Mouse (Mus musculus): ENCODE measurements around the gene Cnn3. TPM values are rescaled to one million over a fixed set of nuclear protein-coding genes. Genes with fewer than 3 reads are reported as not detected.

Gene Cnn3
- total RNA-seq, 4 experiments from 2014 or later = 69.4 to 104 (median 78.6) TPM

DNA sequence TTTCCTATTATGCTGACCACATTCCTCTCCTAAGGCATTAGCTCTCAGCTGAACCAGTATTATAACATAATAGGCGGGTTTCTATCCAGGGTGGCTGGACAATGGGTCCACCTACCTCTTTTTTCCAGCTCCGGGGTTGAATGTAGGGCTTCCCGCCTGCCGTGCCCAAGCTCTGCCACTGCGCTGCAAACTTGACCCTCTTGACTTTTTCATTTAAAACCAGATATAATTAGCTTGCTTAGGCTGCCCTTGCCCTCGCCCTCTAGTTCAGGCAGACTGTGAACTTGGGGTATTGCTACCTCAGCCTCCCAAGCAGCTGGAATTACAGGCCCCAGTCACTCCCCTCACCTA is 8.1 kb upstream of the Cnn3 start:
- DNase-seq (ENCODE audit: low spot score in 2 of 2) = no peak

DNA sequence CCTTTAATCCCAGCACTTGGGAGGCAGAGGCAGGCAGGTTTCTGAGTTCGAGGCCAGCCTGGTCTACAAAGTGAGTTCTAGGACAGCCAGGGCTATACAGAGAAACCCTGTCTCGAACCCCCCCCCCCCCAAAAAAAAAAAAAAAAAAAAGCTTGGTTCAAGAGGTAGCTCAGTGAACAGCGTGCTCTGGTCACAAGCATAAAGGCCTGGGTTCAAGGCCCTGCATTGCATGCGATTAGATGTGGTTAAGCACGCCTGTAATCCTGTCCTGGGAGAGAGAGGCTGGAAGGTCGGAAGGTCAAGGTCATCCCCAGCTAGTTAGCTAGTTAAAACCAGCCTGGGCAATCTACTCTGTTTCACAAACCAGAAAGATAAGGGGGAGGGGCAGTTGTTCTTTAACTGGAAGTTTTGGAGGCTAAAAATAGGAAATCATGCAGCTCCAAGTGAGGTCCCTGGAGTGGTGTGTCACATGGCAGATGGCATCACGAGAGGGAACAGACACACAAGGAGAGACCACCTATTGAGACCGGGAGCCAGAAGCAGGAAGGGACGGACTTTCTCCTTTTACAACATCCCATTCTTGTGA is 7.4 kb upstream of the Cnn3 start:
- no peak for DNase-seq (ENCODE audit: low spot score in 2 of 2)

DNA sequence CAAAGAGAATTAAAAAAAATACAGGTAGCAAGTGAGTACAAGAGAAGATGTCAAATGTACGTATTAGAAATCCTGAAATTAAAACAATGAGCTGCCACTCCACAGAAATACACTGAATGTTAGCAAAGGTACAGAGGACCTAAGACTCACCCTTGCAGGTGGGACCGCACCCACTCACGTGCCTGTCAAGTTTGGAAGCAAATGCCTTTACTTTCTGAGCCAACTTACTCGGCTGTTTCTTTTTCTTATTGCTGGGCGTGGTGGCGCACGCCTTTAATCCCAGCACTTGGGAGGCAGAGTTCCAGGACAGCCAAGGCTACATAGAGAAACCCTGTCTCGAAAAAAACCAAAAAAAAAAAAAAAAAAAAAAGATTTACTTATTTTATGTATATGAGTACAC is 3.9 kb upstream of the Cnn3 start:
- DNase-seq (ENCODE audit: low spot score in 2 of 2) = no peak

DNA sequence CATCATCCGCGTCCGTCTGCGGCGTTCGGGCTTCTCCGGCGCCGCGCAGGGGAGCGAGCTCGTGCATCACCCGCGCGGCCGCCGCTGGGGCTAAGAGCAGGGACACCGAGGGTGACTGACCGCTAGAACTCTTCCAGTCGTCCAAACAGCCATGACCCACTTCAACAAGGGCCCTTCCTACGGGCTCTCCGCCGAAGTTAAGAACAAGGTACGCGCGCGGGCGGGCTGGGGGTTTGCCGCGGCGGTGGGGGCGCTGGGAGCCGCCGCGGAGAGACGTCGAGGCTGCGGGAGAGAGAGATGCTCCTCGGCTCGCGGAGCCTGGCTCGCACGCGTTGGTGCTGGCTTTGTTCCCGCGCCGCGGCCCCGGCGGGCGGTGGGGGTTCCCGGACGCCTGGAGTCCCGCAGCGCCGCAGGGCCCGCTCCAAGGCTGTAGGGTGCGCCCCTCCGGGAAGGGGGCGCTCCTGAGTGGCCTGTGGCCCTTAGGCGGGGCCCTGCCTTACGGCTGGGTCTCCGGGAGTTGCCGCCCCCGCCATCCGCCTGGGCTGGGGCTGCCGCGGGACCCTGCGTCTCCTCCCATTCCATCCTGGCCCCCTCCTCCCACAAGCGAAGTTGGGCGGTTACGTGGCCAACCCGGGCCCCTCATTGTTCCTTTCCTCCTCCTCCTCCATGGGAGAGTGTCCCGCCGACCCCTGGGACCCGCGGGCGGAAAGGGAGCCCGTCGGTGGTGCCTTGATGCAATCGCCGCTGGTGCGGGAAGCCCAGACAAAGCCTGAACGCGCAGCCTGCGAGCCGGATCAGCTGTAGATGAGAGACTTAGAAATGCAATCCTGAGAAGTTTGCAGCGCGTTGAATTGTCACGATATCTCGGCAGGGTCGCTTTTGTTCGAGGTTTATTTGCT is 573 bp downstream of the Cnn3 start:
- peak; percentile 45 to 48 for DNase-seq (ENCODE audit: low spot score in 2 of 2)

DNA sequence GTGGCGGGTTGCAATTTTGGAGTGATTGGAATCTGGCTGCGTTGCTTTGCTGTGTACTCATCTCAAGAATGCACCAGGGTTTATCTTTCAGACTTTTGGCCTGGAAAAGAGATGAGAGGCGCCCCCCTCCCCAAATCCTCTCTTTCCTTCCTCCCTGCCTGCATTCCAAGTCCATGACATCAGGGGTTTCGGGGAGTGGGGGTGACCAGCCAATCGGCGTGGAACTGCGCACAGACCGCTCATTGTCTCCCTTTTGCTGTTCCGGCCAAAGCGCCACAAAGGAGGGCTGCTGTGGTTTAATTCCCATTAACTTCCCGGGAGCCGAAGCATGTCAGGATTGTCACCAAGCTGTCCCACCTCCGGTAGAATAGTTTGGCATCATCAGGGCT is 1.2 kb downstream of the Cnn3 start:
- peak; percentile 44 to 50 for DNase-seq (ENCODE audit: low spot score in 2 of 2)

DNA sequence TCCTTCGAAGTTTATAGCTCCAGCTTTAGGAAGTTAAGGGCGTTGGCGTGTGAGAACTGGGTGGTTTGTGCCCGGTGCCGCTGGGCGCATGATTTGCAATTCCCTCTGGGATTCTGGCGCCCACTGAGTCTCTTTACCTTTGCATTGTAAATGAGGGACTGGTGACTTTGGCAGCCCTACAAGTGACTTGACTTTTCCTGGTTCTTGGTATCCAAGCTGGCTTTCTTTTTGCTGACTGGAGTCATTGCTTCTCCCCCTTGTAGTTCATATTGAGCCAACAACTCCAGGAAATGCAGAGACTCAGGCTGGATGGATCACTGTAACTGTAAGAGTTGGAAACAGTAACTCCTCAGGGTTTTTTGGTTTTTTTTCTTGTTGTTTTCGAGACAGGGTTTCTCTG is 1.9 kb downstream of the Cnn3 start:
- DNase-seq (ENCODE audit: low spot score in 2 of 2) = no peak

DNA sequence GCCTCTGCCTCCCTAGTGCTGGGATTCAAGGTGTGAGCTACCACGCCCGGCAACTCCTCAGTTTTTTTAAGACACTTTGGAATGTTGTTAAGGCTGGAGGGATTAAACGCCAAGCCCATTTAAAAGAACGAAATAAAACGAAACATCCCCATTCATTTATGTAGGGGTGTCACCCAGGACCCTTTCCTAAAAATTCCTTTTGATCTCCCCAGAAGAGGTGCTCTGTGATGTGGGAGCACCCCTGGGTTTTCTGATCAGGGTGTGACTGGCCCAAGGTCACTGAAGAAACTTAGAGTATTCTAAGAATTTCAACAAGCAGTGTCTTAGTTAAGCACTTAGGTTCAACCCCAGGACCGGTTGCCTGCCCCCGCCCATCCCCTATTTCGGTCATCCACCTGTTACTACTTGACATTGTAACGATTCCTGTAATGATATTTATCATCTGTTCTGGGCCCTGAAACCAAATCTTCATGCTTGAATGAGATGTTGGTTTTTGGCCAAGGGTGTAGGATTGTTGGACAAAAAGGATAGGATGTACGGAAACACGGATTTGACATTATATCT is 2.5 kb downstream of the Cnn3 start:
- DNase-seq (ENCODE audit: low spot score in 2 of 2) = no peak

DNA sequence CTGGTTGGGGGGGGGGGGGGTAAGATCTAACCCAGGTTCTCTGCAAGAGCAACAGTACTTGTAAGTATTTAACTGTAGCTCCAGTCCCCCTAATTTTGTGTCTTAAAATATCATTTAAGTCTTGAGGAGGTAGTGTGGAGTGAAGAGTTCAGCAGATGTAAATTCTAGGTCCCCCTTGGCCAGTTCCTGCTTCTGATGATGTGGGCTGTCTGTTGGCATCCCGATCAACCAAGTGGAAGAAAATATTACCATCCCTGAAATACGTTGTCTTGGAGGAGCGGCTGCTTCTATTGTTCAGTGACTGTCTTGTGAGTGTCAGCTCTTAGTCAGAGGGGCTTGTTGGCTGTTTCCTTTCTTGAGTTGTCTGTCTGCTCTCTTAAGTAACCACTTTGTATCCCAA is 3.2 kb downstream of the Cnn3 start:
- no peak for DNase-seq (ENCODE audit: low spot score in 2 of 2)

DNA sequence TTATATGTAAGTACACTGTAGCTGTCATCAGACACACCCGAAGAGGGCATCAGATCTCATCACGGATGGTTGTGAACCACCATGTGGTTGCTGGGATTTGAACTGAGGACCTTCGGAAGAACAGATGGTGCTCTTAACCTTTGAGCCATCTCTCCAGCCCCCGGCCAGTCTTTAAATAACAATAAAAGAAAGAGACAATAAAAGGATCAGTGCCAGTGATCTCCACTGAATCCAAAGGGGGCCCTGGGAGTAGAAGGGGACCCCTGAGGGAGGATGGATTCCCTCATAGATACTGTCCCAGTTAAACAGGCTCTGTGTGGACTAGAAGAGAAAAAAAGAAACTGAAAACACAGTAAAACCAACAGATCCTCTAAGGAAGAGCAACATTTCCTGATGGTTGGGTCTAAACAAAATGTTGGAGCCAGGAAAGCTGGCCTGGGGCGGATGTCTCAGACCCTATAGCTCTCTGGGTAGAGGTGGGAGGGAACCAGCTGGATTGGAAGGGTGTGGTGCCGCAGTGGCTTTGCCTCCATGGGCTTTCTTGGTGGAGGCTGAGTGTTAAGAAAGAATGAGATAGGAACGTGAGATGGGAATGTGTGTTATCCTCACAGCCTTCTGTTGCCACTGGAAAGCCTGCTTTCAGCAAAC is 4.1 kb downstream of the Cnn3 start:
- DNase-seq (ENCODE audit: low spot score in 2 of 2) = no peak

DNA sequence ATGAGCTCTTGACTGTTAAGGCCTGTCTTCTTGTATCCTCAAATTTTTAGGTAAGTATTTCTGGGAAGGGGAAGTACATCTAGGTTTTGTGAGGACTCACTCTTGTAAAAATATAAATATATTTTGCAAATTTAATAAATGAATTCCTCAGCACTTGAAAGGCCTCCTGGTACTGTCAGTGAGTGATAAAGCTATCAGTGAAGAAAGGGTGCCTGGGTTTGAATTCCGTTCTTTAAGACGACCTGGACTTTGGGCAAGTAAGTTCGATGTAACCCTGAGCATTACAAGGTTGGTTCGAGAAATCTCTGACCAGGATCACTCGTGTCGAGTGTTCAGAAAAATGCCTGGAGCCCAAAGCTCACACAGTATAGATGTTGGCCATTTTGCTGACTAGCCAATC is 7.1 kb downstream of the Cnn3 start:
- no peak for DNase-seq (ENCODE audit: low spot score in 2 of 2)

DNA sequence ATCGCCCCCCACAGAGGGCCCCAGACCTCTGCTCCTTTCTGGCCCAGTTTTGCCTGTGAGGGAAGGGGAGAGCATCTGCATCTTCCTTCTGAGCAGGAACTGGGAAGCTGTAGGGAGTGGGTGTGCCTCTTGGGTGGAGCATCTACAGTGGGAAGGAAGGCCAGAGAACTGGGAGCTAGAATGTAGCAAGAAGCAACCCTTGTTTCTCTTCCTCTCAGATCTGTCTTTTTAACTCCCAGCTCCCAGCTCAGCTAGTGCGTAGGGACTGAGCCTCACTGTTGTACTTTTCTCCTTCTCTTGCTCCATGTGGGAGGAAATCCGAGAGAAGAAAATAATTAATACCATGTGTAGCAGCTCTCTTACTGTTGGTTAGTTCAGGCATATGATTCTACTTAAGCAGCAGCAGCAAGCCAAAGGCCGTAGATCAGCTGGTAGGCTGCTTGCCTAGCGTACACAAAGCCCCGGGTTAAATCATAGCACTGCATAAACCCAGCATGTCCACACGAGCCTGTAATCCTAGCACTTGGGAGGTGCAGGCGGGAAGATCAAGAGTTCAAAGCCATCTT is 7.8 kb downstream of the Cnn3 start:
- DNase-seq (ENCODE audit: low spot score in 2 of 2) = no peak

DNA sequence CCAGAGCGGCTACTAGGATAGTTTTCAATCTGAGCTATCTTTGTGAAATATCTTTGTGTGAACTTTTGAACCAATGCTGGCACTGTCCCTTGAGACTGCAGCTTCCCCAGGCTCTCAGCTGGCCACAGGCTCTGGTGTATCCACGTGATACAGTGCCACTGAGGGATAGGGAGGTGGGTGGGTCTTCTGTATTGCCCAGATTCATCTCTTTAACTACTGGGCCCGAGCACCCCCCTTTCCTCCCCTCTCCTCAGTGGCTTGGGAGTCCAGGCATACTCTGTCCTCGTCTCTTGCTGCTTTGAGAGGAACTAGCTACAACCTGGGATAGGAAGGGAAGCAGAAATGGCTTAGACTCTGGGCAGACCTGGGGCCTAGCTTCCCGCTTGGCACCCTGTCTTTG is 9.0 kb downstream of the Cnn3 start:
- DNase-seq (ENCODE audit: low spot score in 2 of 2) = no peak

DNA sequence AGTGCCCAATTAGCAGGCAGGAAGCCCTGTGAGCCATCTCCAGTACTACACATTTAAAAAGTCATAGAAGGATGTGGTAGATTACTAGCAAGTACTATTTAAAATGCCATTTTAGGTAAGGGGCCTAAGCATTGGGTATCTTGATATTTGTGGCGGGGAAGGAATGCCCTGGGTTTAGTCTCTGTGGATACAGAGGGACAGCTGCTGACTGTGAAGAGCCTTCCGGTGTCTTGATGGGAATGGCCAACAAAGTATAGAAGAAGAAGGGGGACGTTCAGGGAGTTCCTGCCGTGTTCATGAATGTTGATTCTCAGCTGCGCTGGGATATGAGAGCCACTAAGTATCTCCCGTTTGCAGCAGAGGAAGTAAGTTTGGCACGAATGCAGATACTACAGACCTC is 10.8 kb downstream of the Cnn3 start:
- no peak for DNase-seq (ENCODE audit: low spot score in 2 of 2)

DNA sequence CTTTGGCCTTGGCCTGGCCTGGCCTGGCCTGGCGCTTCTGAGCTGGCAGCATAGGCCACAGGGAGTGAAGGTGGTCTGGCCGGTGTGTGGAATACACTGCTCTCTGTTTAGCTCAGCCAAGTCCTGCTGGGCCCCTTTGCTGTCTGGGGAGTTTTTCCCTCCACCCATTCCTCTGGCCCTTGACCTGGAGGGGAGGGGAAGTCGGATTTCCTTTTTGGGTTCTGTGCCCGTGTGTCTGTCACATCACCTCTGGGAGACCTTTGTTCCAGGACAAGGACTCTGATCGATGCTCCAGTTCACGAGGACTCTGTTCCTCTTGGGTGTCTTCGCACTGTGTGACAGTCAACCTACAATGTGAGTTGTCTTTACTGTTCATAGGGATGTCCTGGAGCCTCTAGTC is 11.7 kb downstream of the Cnn3 start:
- no peak for DNase-seq (ENCODE audit: low spot score in 2 of 2)

DNA sequence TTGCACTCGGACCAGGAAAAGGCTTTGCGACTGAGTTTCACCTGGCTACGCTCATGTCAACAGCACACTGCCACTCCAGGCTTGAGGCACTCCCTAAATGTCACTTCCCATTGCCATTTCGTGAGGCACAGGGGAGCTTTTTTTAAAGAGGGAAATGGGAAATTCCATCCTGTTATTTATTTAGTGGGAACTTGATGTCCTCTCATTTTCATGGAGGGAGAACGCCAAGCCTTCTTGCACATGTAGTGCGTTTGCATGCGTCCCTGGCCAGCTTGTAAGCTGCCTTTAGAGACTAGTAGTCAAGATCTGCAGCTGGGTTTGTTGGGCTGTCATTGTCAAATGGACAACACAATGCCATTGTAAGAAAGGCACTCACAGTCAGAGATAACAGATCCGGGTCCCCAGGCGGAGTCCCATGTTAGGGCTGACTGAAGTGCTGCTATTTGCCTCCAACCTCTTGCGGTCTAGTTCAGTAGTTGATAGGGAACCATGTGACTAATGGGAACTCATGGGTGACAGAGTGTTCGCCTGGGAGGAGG is 13.4 kb downstream of the Cnn3 start:
- no peak for DNase-seq (ENCODE audit: low spot score in 2 of 2)

DNA sequence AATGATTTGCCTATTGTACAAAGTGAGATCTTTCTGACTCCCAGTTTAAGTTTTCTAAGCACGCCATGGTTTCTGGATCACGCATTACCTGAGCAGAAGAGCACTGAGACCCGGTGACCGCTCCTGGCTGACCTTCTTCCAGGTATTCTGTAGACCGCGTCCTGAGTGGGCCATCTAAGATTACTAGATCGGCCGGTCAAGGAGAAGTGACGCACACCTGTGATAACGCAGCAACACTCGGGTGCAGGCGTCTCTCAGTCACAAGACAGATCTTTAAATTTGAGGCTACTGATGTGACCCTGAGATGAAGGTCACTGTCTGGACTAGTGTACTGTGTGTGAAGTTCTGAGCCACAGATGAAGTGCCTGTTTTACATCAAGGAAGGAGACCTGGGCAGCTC is 15.2 kb downstream of the Cnn3 start:
- DNase-seq (ENCODE audit: low spot score in 2 of 2) = no peak

DNA sequence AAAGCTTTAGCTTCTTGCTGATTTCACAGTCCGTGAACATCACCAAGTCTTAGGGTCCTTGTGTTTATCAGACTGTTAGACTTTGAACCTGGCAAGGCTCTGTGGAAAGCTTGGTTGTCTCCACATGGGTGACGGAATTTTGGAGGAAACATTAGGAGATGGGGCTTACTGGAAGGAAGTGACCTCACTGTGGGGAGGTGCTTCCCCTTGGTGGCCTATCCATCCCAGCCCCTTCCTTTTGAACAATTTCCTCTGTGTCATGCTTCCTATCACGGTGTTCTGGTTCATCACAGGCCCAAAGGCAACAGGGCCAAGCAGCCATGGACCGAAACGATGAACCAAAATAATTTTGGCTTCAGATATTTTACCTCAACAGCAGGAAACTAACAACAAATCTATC is 16.0 kb downstream of the Cnn3 start:
- no peak for DNase-seq (ENCODE audit: low spot score in 2 of 2)

DNA sequence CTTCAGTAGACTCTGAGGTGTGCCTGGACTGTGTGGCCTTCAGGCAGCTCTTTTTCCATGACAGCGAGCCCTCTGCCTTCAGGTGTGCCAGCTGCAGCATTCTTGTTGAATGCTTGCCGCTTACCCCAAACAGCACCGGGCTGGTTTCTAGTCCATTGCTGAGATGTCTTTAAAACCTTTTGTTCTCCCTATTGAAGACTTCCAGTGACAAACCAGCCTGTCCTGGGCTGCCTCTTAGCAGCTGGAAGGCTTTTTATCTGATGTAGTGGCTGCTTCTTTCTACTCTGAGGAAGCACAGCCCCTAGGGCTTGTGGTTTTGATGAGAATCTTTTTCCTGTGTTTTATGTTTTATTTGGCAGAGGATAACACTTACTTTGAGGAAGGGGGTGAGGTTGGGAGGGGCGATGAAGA is 17.6 kb downstream of the Cnn3 start:
- no peak for DNase-seq (ENCODE audit: low spot score in 2 of 2)

DNA sequence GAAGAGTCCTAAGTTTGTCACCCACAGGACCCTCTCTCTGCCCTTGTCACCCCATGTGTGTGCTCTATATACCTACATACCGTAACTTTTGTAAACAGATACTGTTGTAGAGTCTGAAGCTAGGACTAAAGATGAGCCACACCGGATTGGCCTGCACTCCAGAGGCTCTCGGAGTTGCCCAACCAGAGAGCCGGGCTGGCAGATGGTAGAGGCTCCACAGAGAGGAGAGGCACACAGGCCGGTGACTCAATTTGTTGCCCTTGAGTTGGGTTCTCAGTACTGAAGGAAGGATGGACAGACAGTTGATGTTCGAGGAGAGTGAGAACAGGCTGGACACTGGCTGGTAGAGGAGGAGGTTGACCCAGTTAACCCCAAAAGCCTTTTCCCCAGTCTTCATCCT is 18.1 kb downstream of the Cnn3 start:
- DNase-seq (ENCODE audit: low spot score in 2 of 2) = no peak

DNA sequence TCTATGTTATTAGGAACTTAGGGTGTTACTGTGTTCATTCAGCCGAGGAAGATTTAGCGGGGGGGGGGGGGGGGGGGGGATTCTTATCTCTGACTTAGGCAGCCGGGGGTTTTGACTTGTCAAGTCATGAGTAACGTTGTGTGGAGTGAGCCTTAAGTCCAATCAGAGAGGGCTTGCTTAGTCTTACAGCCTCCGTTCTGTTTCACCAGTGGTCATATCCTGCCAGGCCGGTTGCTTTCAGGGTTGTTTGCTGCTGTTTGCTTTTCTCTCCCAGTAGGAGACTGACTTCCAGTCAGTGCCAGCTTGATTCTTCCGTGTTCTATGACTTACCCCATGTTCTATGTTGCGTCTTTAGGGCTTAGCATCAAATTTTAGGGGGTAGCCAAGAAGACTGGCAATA is 20.2 kb downstream of the Cnn3 start:
- DNase-seq (ENCODE audit: low spot score in 2 of 2) = no peak

DNA sequence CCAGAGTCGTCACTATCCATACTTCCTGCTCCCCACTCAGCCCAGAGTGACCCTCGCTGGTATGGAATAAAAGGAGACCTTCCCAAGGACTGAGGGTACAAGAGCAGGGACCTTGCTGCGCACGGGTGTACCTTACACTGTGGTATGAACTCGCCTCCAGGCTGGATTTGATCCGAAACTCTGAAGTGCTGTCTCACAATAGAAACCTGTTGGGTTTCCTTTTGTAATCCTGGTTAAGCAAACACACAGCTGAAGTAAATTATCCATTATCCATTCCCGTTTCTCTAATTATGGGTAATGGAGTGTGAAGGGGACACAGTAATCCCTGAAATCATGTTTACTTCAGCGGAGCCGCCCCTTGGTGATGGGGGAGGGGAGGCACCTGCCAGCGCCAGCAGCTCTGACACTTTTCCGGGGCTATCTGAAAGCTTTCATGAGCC is 21.8 kb downstream of the Cnn3 start:
- DNase-seq (ENCODE audit: low spot score in 2 of 2) = no peak

DNA sequence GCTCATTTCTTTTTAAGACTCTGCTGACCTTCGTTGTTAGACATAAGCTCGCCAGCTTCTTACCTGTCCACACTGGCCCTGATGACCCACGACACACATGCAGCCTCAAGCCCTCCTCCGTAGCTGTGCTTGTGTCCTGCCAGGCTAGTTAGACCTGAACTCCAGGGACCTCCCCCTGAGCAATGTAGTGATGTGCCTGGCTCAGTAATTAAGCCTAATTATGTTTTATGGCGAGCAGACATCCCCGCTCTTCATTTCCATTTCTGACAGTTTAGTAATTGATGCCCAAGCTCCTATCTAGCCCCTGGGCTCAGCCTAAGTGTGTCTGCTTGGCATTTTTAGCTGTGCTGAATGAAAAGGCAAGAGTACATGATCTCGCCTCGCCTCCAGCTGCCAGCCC is 22.3 kb downstream of the Cnn3 start:
- no peak for DNase-seq (ENCODE audit: low spot score in 2 of 2)

Measured in left cerebral cortex, adult 8-10 months (tissue).